Mouse (Mus musculus) MEL-GATA-1-ER (cell line): ENCODE measurements at regions not wholly inside any gene's neighbourhood (a gene's known extent, or its start where the extent isn't known, plus 50 kb on each side); places are given as distances from the start of the nearest gene placed in this dataset.

Source experiments
- DNase-seq: peaks from one replicate; pipeline ENCODE4 v3.0.0-alpha.2; 2012; ENCODE audit warnings: low read depth; ENCODE audit errors: extremely low read depth

- DNase-seq = no peak
These were observed 220.0 kb upstream of the Gm9767 start for GRCm38 (mm10) chr10:25857954-25858616.

- DNase-seq = no peak
These were observed 233.7 kb upstream of the Gm9767 start for GRCm38 (mm10) chr10:25844348-25844747.

GRCm38 (mm10) chr10:25829275-25829674 lies 248.8 kb upstream of the Gm9767 start:
- no peak for DNase-seq

DNA sequence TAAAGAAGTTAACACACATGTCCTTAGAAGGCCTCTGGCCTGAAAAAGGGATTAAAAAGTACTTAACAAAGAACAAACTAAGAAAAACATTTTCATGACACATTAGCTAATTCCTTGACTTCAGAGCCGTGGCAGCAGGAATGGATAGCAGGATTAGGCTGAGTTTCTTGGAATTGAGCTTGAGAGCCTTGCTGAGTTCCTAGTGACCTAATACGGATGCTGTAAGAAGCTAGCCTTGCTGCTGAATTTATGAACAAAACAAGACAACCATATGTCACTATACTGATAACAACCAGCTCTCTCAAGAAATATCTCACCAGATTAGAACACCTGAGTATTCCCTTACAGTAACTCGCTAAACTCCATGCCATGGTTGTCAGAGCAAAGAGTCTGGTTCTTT lies 268.2 kb upstream of the Smlr1 start:
- no peak for DNase-seq

DNA sequence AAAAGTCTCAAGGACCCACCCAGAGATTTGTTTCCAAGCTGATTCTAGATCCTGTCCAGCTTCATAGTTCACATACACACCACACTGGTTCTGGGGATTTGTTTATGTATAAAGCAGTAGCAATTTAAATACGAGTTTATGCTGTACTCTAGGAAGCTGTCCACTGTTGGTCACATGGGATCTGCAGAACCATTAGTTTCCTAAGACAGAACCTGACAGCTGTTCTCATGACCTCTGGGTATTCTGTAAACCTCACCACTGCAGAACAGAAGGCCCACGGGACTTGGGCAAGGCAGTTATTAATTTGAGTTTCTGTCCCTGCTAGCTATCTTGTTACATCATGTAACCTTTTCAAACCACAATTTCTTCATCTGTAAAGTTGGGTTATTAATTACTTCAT lies 265.4 kb upstream of the Smlr1 start:
- no peak for DNase-seq

DNA sequence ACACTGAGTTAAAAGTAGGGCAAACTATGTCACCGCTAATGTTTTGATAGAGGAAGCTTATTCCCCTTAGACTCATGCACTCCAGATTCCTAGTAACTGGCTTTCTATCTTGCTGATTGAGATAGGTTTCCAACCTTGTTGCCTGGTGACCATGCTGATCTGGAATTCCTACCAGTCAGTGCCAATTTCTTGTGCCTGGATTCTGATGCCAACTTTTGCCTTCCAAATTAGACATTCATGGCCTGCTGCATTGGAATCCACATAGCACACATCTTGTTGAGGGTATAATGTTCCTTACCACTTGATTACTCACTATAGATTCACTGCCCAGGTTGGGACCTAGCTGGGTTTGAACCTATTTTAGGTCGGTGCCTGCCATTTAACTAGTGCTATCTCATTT lies 262.8 kb upstream of the Smlr1 start:
- no peak for DNase-seq

GRCm38 (mm10) chr10:25790363-25790821 lies 254.3 kb upstream of the Smlr1 start:
- no peak for DNase-seq

DNA sequence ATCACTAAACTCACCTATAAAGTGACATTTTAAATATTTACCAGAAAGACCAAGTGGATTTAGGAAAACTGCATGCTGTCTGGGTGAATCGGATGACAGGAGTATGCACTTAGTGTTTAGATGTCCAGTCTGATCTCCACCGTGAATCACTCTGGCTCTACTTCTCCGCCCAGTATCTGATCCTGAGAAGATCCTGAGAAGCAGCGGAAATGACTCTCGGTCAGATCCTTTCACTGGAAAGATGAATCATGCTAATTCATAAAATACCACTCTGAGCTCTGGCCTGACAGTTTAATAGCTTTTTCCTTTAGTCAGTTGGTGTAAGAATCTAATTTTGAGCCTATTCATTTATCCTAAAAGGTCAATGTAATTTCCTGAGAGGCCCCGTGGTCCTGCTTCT lies 252.6 kb upstream of the Smlr1 start:
- no peak for DNase-seq

DNA sequence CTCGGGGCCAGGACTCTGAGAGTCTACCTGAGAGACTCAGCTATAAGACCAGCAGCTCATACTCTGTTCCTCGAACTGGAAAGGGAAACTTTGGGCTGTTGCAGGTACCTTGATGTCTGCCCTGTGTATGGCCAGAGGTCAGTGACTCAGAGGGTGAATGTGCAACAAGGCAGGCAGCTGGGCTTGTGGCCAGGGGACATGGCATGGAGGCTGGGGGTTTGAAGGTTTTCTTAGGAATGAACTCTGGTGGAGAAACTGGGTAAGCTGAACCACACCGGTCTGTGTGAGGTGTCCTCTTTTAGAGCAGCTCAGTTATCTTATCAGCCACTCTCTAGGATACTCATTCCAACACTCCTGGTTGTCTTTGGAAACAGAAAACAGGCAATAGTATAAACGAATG lies 251.9 kb upstream of the Smlr1 start:
- no peak for DNase-seq

DNA sequence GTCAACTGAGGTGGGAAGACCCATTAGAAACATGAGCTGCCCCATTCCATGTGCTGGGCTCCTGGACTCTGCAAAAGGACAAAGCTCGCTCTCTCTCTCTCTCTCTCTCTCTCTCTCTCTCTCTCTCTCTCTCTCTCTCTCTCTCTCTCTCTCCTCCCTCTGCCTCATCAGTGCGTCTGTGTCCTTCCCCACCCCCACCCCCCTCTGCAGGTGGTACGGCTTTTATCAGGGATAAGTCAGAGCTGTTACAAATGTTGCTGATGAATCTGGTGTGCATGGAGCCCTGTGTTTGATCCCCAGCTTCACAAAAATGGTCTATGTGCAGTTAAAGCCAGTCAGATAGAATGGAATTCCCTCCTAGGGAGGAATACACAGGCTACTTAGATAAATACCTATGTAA lies 247.8 kb upstream of the Smlr1 start:
- DNase-seq = no peak

DNA sequence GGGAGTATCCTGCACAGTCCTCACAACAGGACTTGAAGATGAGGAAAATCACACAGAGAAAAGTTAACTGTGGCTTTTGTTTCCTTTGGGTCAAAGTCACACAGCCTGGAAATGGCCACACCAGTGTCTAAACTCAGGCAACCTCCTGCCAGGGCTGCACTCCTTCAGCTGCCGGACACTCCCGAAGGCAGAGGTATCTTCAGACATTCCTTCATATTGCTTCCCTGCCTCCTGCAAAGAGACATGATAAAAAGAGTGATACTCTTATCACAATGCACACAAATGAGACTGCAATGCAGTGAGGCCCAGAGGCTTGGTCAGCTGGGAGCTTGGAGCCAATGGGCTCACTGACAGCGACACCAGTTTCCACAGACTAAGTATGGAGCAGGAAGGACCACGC lies 243.4 kb upstream of the Smlr1 start:
- DNase-seq = no peak

DNA sequence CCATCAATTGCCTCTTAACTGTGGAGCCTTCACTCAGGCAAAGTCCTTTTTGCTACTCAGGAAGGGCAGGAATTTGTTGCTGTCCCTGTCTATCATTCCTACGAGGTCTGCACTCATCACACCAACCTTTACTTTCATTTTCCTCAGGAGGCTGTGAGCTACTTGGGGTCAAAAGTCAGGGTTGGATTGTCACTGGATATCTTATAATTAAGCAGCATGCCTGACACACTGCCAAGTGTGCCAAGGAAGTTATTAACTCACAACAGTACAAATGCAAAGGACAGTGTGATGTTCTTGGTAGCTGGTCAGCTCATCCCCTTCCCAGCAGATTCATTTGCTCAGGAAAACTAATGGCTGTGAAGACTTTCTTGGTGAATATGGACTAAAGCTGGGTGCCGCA lies 241.7 kb upstream of the Smlr1 start:
- DNase-seq = no peak

DNA sequence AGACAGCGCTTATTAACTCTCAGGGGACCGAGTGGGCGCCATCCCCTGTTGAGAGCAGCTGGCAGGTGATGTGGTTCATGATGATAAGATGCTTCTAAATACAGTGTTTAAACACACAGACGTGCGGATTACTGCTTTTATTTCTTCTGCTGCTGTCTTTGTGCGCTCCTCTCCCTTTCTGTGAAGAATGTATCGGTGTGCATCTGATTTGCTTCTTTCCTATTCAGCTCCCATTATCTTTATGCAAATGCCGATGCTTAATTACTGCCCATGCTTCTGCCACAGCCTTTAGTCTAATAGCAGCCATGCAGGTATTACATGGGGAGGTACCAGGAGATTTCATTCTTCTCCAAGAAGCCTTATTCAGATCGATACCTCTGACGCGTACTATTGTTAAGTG lies 240.6 kb upstream of the Smlr1 start:
- DNase-seq = no peak

DNA sequence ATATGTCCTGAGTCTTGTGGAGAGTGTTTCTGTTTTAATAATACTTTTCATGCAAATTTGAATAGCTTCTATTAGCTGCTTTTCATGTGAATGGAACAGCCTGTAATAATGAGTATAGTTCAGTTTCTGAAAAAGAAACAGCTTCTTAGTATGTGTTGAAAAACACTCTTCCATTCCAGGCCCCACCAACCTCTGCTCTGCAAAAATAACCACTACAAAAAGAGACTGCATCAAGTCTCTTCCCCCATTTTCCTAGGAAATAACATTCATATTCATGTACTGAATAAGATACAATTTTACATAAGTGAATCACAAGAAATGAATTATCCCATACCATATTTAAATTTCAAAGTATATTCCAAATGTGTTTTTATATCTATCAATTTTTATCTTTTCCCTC lies 234.0 kb upstream of the Smlr1 start:
- DNase-seq = no peak

- no peak for DNase-seq
These were observed 232.4 kb upstream of the Smlr1 start for GRCm38 (mm10) chr10:25768456-25768855.

DNA sequence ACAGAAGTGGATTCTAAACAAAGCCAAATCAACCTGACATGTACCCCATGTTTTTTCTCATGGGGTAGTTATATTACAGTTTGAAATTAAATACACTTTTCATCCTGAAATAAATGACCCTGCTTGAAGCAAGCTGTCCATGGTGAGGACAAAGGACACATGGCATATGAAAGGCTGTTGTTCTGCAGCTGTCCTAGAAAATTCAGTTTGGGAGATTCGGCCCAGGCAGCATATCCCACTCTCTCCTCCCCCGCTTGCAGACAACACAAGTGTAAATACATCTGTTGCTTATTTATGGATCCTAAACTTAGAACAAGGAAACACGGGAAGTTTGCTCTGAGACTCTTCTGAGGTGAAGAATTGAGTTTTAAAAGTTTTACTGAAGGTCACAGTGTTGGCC lies 218.2 kb upstream of the Smlr1 start:
- DNase-seq = no peak

DNA sequence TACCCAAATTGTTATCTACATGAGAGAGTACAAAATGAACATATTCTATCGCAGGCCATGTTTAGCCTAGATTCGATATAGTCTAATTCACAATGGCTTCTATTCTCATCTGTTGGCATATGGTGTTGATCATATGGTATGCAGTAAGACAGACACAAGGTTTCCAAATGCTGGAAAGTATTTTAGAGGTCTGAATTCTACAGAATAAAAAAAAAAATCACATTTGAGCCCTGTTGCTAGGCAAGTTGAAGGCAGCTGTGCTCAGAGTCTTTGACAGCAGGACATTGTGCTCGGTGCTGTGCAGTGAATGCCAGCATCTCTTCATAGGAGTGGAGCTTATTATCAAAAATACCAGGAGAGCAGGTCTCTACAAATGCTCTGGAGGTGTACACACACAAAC lies 206.6 kb upstream of the Smlr1 start:
- no peak for DNase-seq

DNA sequence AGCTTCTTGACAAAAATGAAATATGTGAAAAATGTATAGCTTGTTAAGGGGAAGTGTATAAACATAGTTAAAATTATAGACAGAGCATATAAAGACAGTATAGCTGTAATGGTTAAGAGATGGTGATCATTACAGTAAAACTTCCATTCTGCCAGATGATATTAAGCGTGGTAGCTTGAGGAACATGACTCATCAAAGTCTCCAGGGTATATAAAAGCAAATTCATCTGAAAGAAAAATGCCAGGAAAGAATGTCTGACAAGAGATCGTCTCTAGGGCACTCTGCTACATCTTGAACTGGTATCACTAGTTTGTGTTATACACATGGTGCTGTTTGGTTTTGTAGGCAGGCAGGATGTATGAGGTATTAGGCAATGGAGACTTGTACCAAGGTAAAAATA lies 204.9 kb upstream of the Smlr1 start:
- DNase-seq = no peak

DNA sequence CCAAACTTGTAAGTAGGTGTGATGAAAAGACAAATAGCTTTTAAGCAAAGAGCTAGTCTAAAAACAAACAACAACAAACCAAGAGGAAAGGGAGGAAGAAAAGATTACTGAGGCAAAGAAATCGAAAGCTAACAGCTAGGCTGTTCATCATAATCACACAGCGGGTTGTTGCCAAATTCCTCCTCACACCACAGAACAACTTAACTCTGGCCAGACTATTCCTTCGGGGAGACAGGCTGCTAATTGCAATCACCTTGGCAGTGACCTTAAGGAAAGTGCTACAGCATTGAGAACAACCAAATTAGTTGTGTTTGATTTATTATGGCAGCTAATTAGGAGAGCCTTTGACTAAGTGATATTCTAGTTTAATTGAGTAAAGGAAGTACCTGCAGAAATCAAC lies 194.4 kb upstream of the Smlr1 start:
- DNase-seq = no peak

DNA sequence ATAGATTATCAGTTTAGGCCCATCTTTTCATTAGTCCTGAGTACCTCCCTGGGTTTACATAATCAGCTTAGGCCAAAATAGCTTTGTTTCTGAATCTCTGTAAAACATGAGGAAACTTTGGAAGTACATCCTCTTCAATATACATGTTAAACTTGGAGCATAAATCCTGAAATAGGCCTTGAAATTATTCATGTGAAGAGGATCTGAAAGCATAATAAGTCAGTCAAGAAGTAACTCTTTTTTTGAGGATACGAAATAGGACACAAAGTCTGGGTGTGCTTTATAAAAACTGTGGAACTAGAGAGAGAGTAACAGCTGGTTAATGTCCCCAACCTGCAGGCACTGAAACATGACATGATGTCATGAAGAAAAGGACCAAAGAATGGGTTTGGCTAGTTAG lies 187.9 kb upstream of the Smlr1 start:
- no peak for DNase-seq

GRCm38 (mm10) chr10:25715747-25716146 lies 179.7 kb upstream of the Smlr1 start:
- no peak for DNase-seq

- DNase-seq = no peak
These were observed 178.6 kb upstream of the Smlr1 start for GRCm38 (mm10) chr10:25714636-25715035.

- DNase-seq = no peak
These were observed 178.0 kb upstream of the Smlr1 start for GRCm38 (mm10) chr10:25714041-25714440.

DNA sequence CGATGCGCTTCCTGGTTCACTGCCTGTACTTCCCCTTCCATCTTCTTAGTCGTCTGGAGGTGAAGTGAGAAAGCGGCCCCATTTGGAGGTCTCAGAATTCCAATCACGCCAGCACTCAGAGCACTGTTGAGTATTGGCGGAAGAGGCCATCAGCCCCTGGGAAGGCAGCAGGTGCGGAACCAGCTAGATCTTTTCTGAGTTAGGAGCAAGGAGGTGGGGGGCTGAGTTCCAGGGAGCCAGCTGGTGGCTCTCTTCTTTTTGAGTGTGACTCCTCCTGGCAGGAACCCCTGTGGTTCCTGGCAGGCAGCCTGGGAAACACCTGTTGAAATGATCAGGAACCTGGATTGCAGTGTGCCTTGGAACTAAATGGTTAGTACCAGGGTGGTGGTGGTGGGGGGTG lies 171.9 kb upstream of the Smlr1 start:
- no peak for DNase-seq
